Mouse (Mus musculus) heart, embryonic 12.5 days (tissue): Measurements from ENCODE around the gene Txn1. TPM values are rescaled to one million over a fixed set of nuclear protein-coding genes. Genes with fewer than 3 reads are reported as not detected.
A peak's percentile ranks its signal among the peaks of the same experiment; 100 is the strongest.

ENCODE experiments used
- ATAC-seq: fragments of 200-750 bp; cut with Nextera tagmentation; 2 replicates; pipeline ENCODE4 v1.8.0; 2017; ENCODE audit warnings: moderate TSS enrichment, moderate library complexity; ENCODE audit not compliant: insufficient number of reproducible peaks, low FRiP score
- H3K27ac ChIP-seq: fragments of 300-500 bp; sonication (generic); 2 replicates; pipeline ENCODE4 v1.5.1; 2016; ENCODE audit warnings: mild to moderate bottlenecking, moderate library complexity; ENCODE audit not compliant: poor library complexity, severe bottlenecking
- H3K27me3 ChIP-seq: fragments of 300-500 bp; sonication (generic); replicated peaks from 2 replicates; pipeline ENCODE4 v1.6.1; 2016; ENCODE audit warnings: mild to moderate bottlenecking, moderate library complexity
- H3K36me3 ChIP-seq: fragments of 300-500 bp; sonication (generic); 2 replicates; pipeline ENCODE4 v1.6.1; 2016; ENCODE audit warnings: mild to moderate bottlenecking, moderate library complexity
- H3K4me1 ChIP-seq: fragments of 300-500 bp; sonication (generic); replicated peaks from 2 replicates; pipeline ENCODE4 v1.6.1; 2016; ENCODE audit warnings: mild to moderate bottlenecking
- H3K4me2 ChIP-seq: fragments of 300-500 bp; sonication (generic); 2 replicates; pipeline ENCODE4 v1.6.1; 2016; ENCODE audit warnings: mild to moderate bottlenecking, moderate library complexity
- H3K4me3 ChIP-seq: fragments of 300-500 bp; sonication (generic); 2 replicates; pipeline ENCODE4 v1.5.1; 2016; ENCODE audit warnings: mild to moderate bottlenecking
- H3K9ac ChIP-seq: fragments of 300-500 bp; sonication (generic); 2 replicates; pipeline ENCODE4 v1.6.1; 2016; ENCODE audit warnings: mild to moderate bottlenecking, moderate library complexity
- H3K9me3 ChIP-seq: fragments of 300-500 bp; sonication (generic); replicated peaks from 2 replicates; pipeline ENCODE4 v1.6.1; 2016; ENCODE audit warnings: mild to moderate bottlenecking, moderate library complexity
- WGBS: fragments of 180-500 bp; shearing (Covaris S2); methylation state at CpG from one replicate; pipeline ENCODE4 v1.1.7; 2016; 5-methylcytosine and 5-hydroxymethylcytosine counted together
- polyA plus RNA-seq: library from polyadenylated mRNA; unstranded; fragments of >200 nt; fragmentation: Nextera tagmentation; extraction: Ambion mirVana; gene quantifications from 2 replicates; pipeline ENCODE4 v1.2.1, GENCODE M21; 2016

Gene Txn1
- polyA plus RNA-seq, 1 experiment from 2014 or later: 305 TPM

- Histone ChIP-seq H3K27me3 (no peaks in the 10 kb centered on the region), H3K9ac (no peak overlapping the region), H3K4me1 (no peaks in the 10 kb centered on the region), H3K27ac (no peak overlapping the region), H3K4me3 (no peak overlapping the region), H3K36me3 (peaks cover 33% of the 10 kb centered on the region), H3K9me3 (no peaks in the 10 kb centered on the region), H3K4me2 (no peak overlapping the region)
- ATAC-seq: no peak
- 60% methylated on average over 4 of the region's 4 CpGs for WGBS
Measured at GRCm38 (mm10) chr4:57940631-57941030, 15.6 kb downstream of the Txn1 start.

- Histone ChIP-seq H3K4me3 (no peak overlapping the region), H3K27ac (no peak overlapping the region), H3K27me3 (no peaks in the 10 kb centered on the region), H3K9ac (no peak overlapping the region), H3K4me2 (no peak overlapping the region), H3K36me3 (0 out of 2 replicates have a peak, but pooled peaks cover under 1% of the 10 kb centered on the region), H3K4me1 (no peaks in the 10 kb centered on the region), H3K9me3 (no peaks in the 10 kb centered on the region; the same call in 1 of the 2 replicates)
- WGBS: 82% methylated on average over 6 of the region's 6 CpGs
- no peak for ATAC-seq
Measured at GRCm38 (mm10) chr4:57937292-57937691, 18.9 kb downstream of the Txn1 start.

GRCm38 (mm10) chr4:57934181-57934580, 22.0 kb downstream of the Txn1 start:
- Histone ChIP-seq H3K9ac (no peak overlapping the region), H3K4me2 (no peak overlapping the region), H3K27ac (no peak overlapping the region), H3K9me3 (no peaks in the 10 kb centered on the region; the same call in 1 of the 2 replicates), H3K4me1 (no peaks in the 10 kb centered on the region), H3K27me3 (no peaks in the 10 kb centered on the region), H3K4me3 (no peak overlapping the region), H3K36me3 (no peaks in the 10 kb centered on the region)
- 65% methylated on average over 5 of the region's 5 CpGs for WGBS
- ATAC-seq: no peak

DNA sequence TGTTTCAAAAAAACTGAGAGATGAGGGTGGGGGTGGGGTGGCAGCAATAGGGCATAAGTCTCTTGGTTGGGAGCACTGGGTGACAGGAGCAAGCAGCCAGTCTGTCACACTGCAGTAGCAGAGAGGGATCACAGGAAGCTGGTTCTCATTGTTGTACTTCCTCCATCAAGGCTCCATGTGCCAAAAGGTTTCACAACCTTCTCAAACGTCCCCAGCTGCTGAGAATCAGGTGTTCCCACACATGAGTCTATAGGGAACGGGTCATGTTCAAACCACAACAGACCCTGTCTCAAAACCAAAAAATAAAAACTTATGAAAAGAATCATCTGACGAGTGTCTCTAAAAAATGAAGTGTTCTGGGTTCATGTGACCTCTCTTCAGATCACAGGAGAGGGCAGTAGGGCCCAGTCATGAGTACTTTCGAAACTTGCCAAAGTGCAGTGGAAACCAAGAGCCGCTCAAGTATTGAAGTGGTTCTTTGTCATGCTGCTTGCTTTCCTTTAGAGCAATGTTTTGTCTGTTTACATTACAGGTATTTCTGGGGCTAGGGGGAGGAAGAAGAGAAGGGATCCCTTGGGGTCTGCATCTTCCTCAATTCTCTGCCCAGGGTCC, 25.5 kb downstream of the Txn1 start:
- Histone ChIP-seq H3K4me1 (no peaks in the 10 kb centered on the region), H3K9ac (no peak overlapping the region), H3K36me3 (no peaks in the 10 kb centered on the region), H3K4me2 (no peak overlapping the region), H3K27ac (no peak overlapping the region), H3K4me3 (no peak overlapping the region), H3K27me3 (no peaks in the 10 kb centered on the region), H3K9me3 (no peaks in the 10 kb centered on the region; the same call in 1 of the 2 replicates)
- WGBS: 62% methylated on average over 5 of the region's 5 CpGs
- ATAC-seq: no peak

GRCm38 (mm10) chr4:57927464-57928205, 28.6 kb downstream of the Txn1 start:
- Histone ChIP-seq H3K4me1 (no peaks in the 10 kb centered on the region), H3K27me3 (no peaks in the 10 kb centered on the region), H3K36me3 (no peaks in the 10 kb centered on the region), H3K27ac (no peak overlapping the region), H3K4me3 (no peak overlapping the region), H3K4me2 (no peak overlapping the region), H3K9ac (no peak overlapping the region), H3K9me3 (no peaks in the 10 kb centered on the region; the same call in 1 of the 2 replicates)
- ATAC-seq: no peak
- WGBS: 27% methylated on average over 3 of the region's 3 CpGs

DNA sequence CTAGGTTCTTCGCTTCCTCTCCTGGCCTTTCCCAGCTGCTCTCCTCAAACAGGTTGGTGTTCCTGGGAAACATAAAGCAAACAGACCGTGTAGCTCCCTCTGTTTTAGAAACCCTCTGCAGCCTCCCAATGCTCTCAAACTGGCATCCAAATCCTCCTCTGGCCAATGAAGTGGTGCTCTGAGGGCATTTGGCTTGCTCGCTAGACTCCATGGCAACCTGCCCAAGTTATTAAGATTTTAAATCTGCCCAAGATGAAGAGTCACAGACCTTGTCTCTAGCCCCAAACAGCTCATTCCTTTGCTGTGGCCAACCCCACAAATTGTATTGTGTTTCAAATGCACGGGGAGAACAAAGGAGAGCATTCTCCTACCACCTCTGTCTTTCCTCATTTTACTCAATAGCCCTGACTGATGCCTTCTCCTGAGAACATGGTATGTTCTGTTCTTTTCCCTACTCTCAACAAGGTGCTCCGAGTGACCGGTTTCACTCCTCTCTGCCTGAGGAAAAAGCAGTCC, 31.6 kb downstream of the Txn1 start:
- Histone ChIP-seq H3K9ac (no peak overlapping the region), H3K27me3 (no peaks in the 10 kb centered on the region), H3K4me1 (0 out of 2 replicates have a peak, but pooled peaks cover 2% of the 10 kb centered on the region), H3K4me2 (no peak overlapping the region), H3K9me3 (no peaks in the 10 kb centered on the region), H3K27ac (no peak overlapping the region), H3K36me3 (no peaks in the 10 kb centered on the region), H3K4me3 (no peak overlapping the region)
- no peak for ATAC-seq
- 77% methylated on average over 6 of the region's 6 CpGs for WGBS

- Histone ChIP-seq H3K9me3 (no peaks in the 10 kb centered on the region), H3K36me3 (no peaks in the 10 kb centered on the region), H3K4me1 (0 out of 2 replicates have a peak, but pooled peaks cover 3% of the 10 kb centered on the region), H3K27me3 (peaks cover 4% of the 10 kb centered on the region; the same call in 1 of the 2 replicates), H3K4me3 (no peak overlapping the region), H3K27ac (no peak overlapping the region), H3K9ac (no peak overlapping the region), H3K4me2 (no peak overlapping the region)
- WGBS: 71% methylated on average over 5 of the region's 5 CpGs
- ATAC-seq: no peak
Measured at GRCm38 (mm10) chr4:57922171-57922570, 34.0 kb downstream of the Txn1 start.

- Histone ChIP-seq H3K36me3 (no peaks in the 10 kb centered on the region), H3K4me1 (peaks cover 16% of the 10 kb centered on the region), H3K27me3 (peaks cover 4% of the 10 kb centered on the region; the same call in 1 of the 2 replicates), H3K9me3 (no peaks in the 10 kb centered on the region), H3K4me3 (no peak overlapping the region), H3K9ac (no peak overlapping the region), H3K27ac (no peak overlapping the region), H3K4me2 (no peak overlapping the region)
- no peak for ATAC-seq
- 81% methylated on average over 1 of the region's 1 CpGs for WGBS
Measured at GRCm38 (mm10) chr4:57920522-57920921, 35.7 kb downstream of the Txn1 start.

DNA sequence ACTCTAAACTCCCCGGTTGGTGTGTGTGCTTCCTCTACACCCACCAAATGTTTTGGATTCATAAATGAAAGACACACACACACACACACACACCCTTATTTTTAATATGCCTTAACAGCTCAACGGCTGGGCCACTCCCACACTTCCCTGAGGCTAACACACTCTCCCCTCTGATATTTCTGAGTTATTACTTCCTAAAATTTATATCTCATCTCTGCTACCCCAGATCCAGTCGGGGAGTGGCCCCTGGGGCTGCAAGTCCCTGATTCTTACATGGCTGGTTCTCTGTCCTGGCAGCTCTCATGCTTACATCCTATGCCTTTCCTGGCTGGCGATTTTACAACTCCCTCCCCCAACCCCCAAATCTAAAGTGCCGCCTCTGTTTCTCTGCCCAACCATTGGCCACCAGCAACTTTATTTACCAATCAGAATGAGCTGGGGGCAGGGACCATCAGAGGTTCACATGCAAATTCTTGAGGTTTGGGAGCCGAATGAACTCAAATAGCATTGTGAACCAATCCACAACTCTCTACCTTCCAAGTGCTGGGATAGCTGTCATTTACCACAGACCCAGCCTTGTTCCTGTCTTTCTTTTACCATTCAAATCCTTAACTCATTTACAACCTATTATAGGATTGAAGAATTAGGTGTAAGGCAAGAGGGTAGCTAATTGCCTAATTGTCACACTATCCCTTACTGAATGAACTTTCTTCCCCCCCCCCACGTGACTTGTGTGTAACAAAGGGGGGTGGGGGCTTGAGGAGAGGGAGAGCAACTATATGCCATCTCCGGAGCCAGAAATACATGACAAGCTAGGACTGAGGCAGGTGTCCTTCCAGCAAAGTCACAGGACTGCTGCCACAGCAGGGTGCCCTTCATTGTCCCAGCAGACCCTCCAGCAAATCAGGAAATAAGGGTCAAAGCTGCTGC, 36.5 kb downstream of the Txn1 start:
- H3K4me2 ChIP-seq: no peak overlapping the region
- no peaks in the 10 kb centered on the region for H3K36me3 ChIP-seq
- no peak for ATAC-seq
- H3K9me3 ChIP-seq: no peaks in the 10 kb centered on the region
- 28% methylated on average over 8 of the region's 8 CpGs for WGBS
- no peak overlapping the region for H3K9ac ChIP-seq
- peaks cover 20% of the 10 kb centered on the region for H3K4me1 ChIP-seq
- H3K27ac ChIP-seq: no peak overlapping the region
- peaks cover 11% of the 10 kb centered on the region; the same call in 1 of the 2 replicates for H3K27me3 ChIP-seq
- H3K4me3 ChIP-seq: no peak overlapping the region

DNA sequence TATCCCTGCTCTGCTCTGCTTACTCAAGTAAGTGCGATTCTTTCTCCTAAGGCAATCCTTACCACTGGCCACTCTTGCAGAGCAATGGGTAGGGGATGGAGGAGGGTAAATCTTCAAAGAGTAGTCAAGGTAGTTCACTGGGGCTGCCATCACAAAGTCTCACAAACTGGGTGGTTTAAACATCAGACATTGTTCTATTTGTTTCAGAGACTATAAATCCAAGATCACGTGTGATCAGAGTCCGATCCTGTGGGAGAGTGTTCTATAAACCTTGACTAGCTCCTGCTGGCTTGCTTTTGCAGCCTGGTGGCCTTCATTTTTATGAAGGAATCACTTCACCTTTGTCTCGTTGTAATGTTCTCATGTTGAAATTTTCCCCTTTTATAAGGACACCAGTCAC, 39.5 kb downstream of the Txn1 start:
- ATAC-seq: no peak
- 71% methylated on average over 4 of the region's 4 CpGs for WGBS
- peak overlapping the region; percentile 62 for H3K4me2 ChIP-seq
- no peak overlapping the region for H3K9ac ChIP-seq
- H3K9me3 ChIP-seq: 0 out of 2 replicates have a peak, but pooled peaks cover 4% of the 10 kb centered on the region
- no peak overlapping the region for H3K4me3 ChIP-seq
- peaks cover 14% of the 10 kb centered on the region; the same call in 1 of the 2 replicates for H3K27me3 ChIP-seq
- H3K36me3 ChIP-seq: no peaks in the 10 kb centered on the region
- peaks cover 20% of the 10 kb centered on the region for H3K4me1 ChIP-seq
- H3K27ac ChIP-seq: no peak overlapping the region
